Mouse (Mus musculus) R1 (cell line): ENCODE results near the gene Maneal.

Experiments used
- DNase-seq: peaks from one replicate; pipeline ENCODE4 v3.0.0-alpha.2; 2018; ENCODE audit warnings: low read depth, low spot score

Maneal gene

DNA sequence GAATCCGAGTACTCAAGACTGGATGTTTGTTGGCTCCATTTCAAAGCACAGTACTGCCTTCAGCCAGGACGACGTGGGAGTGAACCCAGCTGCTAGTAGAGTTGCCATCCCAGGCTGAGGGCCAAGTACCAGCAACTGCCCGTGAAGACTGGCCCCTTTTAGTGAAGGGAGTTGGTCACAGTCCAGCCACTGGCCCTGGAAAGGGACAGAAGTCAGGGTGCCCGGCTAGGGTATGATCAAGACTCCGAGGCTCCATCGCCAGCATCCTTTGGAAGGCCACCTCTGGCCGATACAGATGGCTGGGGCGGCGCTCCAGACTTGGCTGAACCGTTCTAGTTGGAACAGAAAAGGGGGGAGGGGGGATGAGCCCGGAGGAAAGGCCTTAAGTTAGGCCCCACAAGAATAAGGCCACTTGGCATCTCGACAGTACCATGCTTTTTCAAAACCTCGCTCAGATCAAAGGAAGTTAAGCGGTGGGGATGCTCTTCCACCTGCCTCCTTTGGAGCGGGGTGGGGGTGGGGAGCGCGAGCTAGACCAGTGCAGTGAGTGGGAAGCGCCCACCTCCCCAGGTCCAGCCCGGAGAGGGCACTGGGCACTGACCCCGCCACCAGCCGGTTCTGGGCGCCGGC lies 12.2 kb downstream of the Maneal start:
- DNase-seq: peak; percentile 55

DNA sequence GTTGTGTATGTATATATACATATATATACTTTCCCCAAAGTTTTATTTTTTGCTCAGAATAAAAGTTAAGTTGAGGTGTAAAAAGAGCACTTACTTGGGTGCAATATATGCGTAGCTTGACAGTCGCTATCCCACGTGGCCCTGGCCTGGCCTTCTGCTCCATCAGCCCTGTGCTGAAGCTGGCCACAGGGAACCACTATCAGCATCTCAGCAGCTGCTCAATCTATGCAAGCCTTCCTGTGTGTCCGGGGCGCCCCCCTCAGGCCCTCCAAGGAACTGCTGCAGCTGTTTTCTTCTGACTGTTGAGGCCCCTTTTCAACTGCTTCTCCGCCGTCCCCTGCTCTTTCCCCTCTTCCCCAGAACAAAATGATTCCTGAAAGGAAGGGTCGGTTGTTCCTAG lies 14.4 kb downstream of the Maneal start:
- DNase-seq: peak; percentile 86

DNA sequence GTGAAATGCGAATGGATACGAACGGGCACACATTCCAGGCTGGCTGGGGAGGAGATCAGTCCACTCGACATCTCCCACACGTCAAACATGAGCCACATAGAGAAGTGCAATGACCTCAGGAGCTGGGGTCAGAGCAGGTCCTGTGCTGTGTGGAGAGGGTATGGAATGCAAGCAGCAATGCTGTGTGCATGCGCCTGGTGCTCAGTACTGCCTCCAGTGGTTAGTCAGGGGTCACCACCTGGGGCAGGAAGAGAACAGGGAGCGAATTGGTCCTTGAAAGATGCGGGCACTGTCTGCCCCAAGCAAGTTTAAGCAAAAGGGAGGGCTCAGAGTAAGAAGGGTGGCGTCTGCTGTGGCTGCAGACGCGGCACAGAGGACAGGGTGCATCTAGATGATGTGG lies 18.5 kb downstream of the Maneal start:
- DNase-seq: peak; percentile 87

DNA sequence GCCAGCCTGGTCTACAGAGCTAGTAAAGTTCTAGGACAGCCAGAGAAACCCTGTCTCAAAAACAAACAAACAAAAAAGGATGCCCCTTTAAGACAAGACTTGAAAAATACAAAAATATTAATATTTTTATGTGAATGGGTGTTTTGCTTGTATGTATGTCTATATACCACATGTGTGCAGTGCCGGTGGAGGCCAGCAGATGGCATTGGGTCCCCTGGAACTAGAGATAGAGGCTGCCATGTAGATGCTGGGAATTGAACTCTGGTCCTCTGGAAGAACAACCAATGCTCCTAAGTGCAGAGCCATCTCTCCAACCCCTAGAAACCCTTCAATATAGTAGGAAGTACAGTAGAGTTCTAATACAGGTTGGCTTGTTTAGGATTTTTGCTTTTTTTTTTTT lies 21.0 kb downstream of the Maneal start:
- peak; percentile 64 for DNase-seq

DNA sequence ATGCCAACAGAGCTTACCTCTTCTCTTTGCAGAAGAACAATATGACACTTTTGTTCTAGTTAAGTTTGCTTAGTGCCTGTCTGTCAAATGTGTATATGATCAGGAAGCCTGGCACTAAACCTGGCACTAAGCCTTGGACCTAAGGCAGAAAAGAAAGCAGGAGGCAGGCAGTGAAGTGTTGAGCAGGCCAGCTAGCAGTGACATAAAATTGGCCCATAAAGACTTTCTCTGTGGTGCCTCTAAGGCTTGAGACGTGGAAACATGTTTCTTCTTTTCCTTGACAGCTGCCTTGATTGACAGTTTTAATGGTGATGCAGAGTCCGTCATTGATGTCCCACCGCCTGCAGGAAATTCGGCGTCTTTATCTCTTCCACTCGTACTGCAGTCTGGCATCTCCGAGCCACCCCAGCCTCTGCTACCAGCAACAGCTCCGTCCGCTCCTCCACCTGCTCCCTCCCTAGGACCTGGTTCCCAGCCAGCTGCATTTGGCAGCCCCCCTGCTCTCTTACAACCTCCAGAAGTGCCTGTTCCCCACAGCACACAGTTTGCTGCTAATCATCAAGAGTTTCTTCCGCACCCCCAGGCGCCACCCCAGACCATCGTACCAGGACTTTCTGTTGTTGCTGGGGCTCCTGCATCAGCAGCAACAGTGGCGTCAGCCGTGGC lies 23.8 kb downstream of the Maneal start:
- DNase-seq: no peak

DNA sequence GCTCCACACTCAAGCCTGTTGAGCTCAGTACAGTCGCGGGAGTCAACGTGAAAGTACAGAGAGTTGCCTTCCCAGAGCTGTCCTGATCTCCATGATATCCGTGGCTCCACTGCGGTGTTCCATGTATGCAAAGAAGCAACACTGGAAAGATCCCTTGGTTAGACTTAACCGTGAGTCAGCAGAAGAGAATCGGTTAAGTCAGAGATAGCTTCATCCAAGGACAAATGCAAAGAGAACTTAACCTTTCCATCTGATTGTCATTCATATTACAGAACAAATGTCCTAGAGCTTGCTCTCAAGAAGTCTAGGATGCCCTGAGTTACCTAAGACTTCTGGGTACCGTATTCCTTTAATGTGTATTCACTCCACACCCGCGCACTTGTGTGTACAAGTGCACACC lies 29.2 kb downstream of the Maneal start:
- peak; percentile 82 for DNase-seq

DNA sequence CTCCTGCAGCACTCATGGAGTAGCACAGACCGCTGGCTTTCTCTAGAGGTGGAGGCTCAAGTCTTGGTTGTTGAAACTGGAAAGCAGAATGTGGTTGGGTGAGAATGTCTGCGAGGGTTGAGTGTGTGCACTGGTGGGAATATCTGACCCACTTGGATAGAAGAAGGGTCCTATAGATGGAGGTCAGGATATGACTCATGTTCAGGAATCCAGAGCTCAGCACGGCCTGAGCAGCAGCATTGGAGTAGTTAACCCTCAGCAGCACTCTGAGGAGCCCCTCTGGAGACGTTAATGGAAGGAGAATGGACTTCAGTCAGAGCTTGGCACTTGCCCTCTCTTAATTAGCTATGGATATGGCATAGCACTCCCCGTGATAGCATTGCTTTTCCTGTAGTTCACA lies 32.3 kb downstream of the Maneal start:
- DNase-seq: no peak

DNA sequence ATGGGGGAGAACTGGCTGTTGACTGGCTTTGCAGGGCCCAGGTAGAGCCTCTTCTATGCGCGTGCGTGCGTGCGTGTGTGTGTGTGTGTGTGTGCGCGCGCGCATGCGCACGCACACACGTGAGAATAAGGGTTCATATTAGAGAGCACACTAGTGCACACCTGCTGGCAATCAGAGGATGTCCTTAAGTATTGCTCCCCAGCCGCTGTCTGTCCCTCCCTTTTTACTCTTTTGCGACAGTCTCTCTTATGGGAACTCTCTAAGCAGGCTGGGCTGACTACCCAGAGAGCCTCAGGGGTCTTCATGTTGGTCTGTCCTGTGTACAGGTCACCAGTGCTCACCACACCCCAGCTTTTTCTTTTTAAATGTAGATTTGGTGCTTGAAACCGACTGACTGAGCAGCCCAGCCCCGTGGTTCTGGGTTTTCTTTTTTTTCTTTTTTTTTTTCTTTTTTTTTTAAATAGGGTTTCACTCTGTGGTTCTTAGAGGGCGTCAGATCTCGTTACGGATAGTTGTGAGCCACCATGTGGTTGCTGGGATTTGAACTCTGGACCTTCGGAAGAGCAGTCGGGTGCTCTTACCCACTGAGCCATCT lies 36.5 kb downstream of the Maneal start:
- DNase-seq: peak; percentile 80

DNA sequence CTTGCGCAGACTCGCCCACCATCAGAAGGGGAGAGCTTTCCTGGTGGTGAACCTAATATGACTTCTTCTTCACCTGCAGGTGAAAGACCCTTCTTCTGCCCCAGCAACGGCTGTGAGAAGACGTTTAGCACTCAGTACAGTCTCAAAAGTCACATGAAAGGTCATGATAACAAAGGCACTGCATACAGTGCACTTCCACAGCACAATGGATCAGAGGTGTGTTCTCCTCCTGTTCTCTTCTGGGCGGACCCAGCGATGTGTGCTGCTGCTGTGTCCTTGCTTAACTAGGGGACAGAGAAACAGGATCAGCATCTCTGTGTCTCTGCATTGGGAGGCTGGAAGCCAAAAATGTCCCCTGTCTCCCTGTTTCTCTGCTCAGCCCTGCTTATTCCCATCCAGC lies 37.0 kb downstream of the Maneal start:
- peak; percentile 92 for DNase-seq

DNA sequence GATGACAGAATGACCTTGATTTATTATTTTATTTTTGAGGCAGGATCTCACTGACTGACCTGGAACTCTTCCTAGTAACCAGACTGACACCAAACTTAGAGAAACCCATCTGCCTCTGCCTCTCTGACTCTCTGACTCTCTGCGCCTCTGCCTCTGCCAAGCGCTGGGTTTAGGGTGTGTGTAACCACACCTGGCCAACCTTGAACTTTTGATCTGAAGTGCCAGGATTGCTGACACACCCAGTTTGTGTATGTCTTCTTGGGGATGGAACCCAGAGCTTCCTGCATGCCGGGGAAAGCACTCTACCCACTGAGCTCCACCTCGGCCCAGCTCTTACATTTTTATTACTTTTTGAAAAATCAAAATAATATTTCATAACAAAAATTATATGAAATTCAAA lies 43.1 kb downstream of the Maneal start:
- peak; percentile 46 for DNase-seq

DNA sequence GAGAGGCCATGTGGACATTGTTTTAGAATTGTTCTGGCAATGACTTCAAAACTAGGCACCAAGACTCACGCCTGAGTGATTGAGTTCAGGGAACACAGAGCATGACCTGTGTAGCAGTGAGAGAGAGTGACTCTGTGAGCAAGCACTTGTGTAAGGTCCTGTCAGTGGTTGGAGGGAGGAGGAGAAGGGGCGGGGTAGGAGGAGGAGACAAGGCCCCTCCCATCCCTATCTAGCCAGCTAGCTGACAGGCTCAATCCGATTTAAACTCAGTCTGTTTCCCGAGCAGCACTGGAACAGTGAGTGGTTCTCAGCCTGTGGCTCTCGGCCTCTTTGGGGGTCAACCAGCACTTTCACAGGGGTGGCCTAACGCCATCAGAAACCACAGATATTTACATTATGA lies 44.2 kb downstream of the Maneal start:
- DNase-seq: peak; percentile 81

DNA sequence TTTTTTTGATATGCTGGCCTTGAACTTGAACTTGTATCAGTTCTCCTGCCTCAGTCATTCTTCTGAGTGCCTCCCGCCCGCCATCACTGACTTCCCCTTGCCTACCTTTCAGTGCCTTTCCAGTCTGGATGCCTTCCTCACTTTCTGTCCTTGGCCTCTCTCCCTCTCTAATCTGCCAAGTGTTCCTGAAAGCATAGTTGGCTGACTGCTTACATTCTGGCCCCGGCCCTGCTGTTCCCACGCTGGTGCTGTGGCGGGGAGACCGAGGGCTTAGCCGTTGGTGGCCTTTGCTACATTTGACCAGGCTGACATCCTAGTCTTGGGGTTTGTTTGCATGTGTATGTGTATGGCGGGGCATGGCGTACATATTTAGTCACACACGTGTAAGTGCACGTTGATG lies 46.1 kb downstream of the Maneal start:
- DNase-seq: no peak

DNA sequence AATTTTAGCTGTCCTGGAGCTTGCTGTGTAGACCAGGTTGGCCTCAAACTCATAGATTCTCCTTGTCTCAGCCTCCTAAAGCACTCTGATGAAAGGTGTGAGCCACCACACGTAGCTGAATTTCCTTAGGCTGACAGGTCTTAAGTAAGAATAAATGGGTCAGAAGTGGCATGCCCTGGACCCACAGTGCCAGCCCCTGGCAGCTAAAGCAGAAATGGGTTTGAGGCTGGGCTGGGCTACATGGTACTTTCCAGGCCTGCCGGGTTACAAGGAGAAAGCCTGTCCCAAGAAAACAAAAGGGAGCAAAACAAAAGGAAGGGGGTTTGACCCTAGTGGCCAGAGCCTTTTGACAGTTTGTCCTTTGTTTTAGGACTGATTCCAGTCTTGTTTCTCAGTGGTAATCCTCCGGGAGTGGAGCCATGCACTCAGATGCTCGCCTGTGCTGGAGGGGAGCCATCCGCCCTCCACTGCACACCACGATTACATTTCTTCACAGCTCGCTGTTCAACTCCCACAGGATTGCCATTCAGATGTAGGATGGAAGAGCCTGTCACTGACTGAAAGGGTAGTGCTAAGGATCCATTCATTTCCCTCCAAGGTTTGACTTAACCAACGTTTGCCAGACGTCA lies 50.5 kb downstream of the Maneal start:
- DNase-seq: peak; percentile 67

DNA sequence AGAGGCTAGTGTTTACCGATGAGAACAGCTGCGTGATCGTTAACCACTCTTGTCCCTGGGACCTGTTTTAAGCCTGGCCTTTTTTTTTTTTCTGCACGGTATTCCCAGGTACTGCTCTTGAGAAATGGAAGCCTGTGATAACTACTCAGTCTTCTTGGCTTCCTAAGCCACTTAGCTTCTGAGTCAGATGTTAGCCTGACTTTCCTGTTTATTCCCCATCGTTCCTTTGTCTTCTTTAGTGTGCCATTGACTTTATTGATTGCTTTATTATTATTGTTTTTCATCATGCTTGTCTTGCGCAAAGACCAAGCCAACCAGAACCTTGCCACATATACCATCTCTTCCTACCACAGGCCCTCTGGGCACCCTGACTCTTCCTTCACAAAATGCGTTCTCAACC lies 51.9 kb downstream of the Maneal start:
- DNase-seq: no peak

DNA sequence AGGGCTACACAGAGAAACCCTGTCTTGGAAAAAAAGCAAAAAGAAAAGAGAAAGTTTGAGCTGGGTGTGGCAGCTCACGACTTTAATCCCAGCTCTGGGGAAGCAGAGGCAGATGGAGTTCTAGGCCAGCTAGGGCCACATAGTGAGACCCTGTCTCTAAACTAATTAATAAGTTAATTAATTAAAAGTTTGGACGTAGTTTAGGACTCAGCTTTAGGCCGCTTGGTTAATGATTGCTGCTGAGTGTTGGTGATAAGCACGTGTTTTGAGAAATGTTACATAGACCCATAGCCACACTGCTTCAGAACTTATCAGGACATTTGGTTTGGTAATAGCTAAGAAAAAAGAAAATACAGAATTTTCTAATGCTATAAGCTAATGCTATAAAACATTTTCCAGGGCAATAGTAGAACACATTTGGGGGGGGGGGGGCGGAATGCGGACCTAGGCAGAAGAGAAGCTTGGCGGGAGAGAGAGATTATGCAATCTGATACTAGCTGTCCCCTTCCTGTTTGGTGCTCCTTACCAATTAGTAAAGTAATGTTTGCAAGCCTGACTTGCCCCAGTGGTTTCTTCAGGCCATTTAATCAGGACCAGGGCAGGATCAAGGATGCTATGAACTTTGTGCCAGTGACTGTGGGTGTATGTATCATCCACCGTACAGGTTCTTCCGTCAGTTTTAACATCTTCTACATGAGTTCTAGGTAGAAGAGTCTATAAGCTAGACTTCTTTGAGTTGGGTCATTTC lies 52.7 kb downstream of the Maneal start:
- no peak for DNase-seq

DNA sequence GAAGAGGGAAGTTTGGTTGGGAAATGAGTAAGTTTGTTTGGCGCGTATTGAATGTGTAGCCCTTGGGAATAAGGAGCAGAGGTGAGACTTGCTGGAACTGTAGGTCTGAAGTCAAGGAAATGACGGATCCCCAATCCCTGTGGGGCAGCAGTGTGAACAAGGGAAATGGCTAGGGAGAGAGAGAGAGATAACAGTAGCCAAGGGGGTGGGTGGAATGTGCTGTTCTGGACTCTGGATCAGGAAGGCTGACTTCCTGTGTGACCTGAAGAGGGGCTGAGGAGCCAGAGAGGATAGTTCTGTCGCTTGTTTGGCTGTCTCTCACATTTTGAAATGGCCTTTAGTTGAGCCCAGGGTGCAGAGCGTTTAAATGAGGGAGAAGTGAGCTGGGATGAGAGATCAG lies 53.5 kb downstream of the Maneal start:
- no peak for DNase-seq
